Mouse (Mus musculus): ENCODE measurements around the gene Thap11. TPM values are rescaled to one million over a fixed set of nuclear protein-coding genes. Genes with fewer than 3 reads are reported as not detected.
"Not testable (repeated sequence)": the region's sequence is repeated elsewhere in the genome, so short reads cannot be mapped to it uniquely, and the experiment has no call there.

Gene Thap11
- polyA plus RNA-seq, 1 experiment from 2014 or later: 63.3 TPM

- Histone ChIP-seq H3K4me1 (0 out of 2 replicates have a peak, but pooled peaks cover 6% of the 10 kb centered on the region), H3K4me2 (peak overlapping the region; percentile 64), H3K9me3 (no peaks in the 10 kb centered on the region), H3K4me3 (replicated peaks) (peak overlapping the region; percentile 83), H3K27me3 (replicated peaks) (no peaks in the 10 kb centered on the region), H3K36me3 (peaks cover 29% of the 10 kb centered on the region), H3K9ac (no peak overlapping the region), H3K27ac (no peak overlapping the region; the same call in 1 of the 2 replicates)
- no peak for ATAC-seq (ENCODE audit: insufficient read depth, low FRiP score, low read depth)
- WGBS: 79% methylated on average over 4 of the region's 4 CpGs
These were observed 29.4 kb upstream of the Thap11 start for GRCm38 (mm10) chr8:105825506-105825905.

GRCm38 (mm10) chr8:105826379-105826778 lies 28.6 kb upstream of the Thap11 start:
- WGBS: 5% methylated on average over 4 of the region's 4 CpGs
- peak overlapping the region; percentile 83 for H3K4me3 ChIP-seq (replicated peaks)
- no peaks in the 10 kb centered on the region for H3K27me3 ChIP-seq (replicated peaks)
- H3K36me3 ChIP-seq: peaks cover 21% of the 10 kb centered on the region
- 0 out of 2 replicates have a peak, but pooled peaks cover 6% of the 10 kb centered on the region for H3K4me1 ChIP-seq
- peak overlapping the region; percentile 63; the same call in 1 of the 2 replicates for H3K27ac ChIP-seq
- ATAC-seq (ENCODE audit: insufficient read depth, low FRiP score, low read depth): no peak
- peak overlapping the region; percentile 64 for H3K4me2 ChIP-seq
- H3K9ac ChIP-seq: peak overlapping the region; percentile 93
- H3K9me3 ChIP-seq: no peaks in the 10 kb centered on the region

GRCm38 (mm10) chr8:105826861-105827848 lies 27.8 kb upstream of the Thap11 start, which contains the start of the genes Ranbp10 and Tsnaxip1:
Gene Ranbp10 (minus strand): TSS chr8:105827350.
Gene Tsnaxip1 (plus strand): TSS chr8:105827731.
- no peaks in the 10 kb centered on the region for H3K9me3 ChIP-seq

GRCm38 (mm10) chr8:105833740-105834139 lies 21.2 kb upstream of the Thap11 start:
- H3K27me3 ChIP-seq (replicated peaks): not testable (repeated sequence)

More at GRCm38 (mm10) chr8:105826861-105827848, 27.8 kb upstream of the Thap11 start, which contains the start of the genes Ranbp10 and Tsnaxip1:
- Histone ChIP-seq H3K27me3 (replicated peaks) (no peaks in the 10 kb centered on the region), H3K4me2 (peak within 1 kb of the TSS; percentile 69), H3K4me1 (0 out of 2 replicates have a peak, but pooled peaks cover 6% of the 10 kb centered on the region), H3K4me3 (replicated peaks) (peak within 1 kb of the TSS; percentile 83), H3K36me3 (peaks cover 16% of the 10 kb centered on the region), H3K27ac (peak within 1 kb of the TSS; percentile 82; the same call in 1 of the 2 replicates), H3K9ac (peak within 1 kb of the TSS; percentile 93)
- under 1% methylated on average over 52 of the region's 52 CpGs for WGBS
- peak; percentile 98 for ATAC-seq (ENCODE audit: insufficient read depth, low FRiP score, low read depth)

GRCm38 (mm10) chr8:105835318-105835717 lies 19.6 kb upstream of the Thap11 start:
- Histone ChIP-seq H3K27ac (no peak overlapping the region), H3K9ac (no peak overlapping the region), H3K4me2 (no peak overlapping the region), H3K27me3 (replicated peaks) (no peaks in the 10 kb centered on the region), H3K9me3 (no peaks in the 10 kb centered on the region), H3K36me3 (no peaks in the 10 kb centered on the region), H3K4me1 (no peaks in the 10 kb centered on the region), H3K4me3 (replicated peaks) (no peak overlapping the region)
- 30% methylated on average over 11 of the region's 11 CpGs for WGBS
- ATAC-seq (ENCODE audit: insufficient read depth, low FRiP score, low read depth): no peak

More at GRCm38 (mm10) chr8:105833740-105834139, 21.2 kb upstream of the Thap11 start:
- not testable (repeated sequence) for H3K9ac ChIP-seq; H3K27ac ChIP-seq; H3K36me3 ChIP-seq; H3K9me3 ChIP-seq; H3K4me2 ChIP-seq; H3K4me3 ChIP-seq (replicated peaks); H3K4me1 ChIP-seq; ATAC-seq (ENCODE audit: insufficient read depth, low FRiP score, low read depth)
- WGBS: 78% methylated on average over 2 of the region's 2 CpGs

- H3K4me1 ChIP-seq: no peaks in the 10 kb centered on the region
- H3K27me3 ChIP-seq (replicated peaks): no peaks in the 10 kb centered on the region
- no peak overlapping the region for H3K9ac ChIP-seq
- no peak overlapping the region for H3K4me3 ChIP-seq (replicated peaks)
- H3K27ac ChIP-seq: no peak overlapping the region
- H3K4me2 ChIP-seq: no peak overlapping the region
- 84% methylated on average over 6 of the region's 6 CpGs for WGBS
- H3K9me3 ChIP-seq: no peaks in the 10 kb centered on the region
- no peak for ATAC-seq (ENCODE audit: insufficient read depth, low FRiP score, low read depth)
- no peaks in the 10 kb centered on the region for H3K36me3 ChIP-seq
These were observed 17.9 kb upstream of the Thap11 start for GRCm38 (mm10) chr8:105836991-105837390.

- 87% methylated on average over 5 of the region's 5 CpGs for WGBS
- Histone ChIP-seq H3K4me3 (replicated peaks) (no peak overlapping the region), H3K9ac (no peak overlapping the region), H3K27me3 (replicated peaks) (no peaks in the 10 kb centered on the region), H3K4me1 (no peaks in the 10 kb centered on the region), H3K4me2 (no peak overlapping the region), H3K36me3 (peaks cover 8% of the 10 kb centered on the region), H3K27ac (no peak overlapping the region), H3K9me3 (no peaks in the 10 kb centered on the region)
- no peak for ATAC-seq (ENCODE audit: insufficient read depth, low FRiP score, low read depth)
These were observed 15.7 kb upstream of the Thap11 start for GRCm38 (mm10) chr8:105839209-105839608.

GRCm38 (mm10) chr8:105846678-105847077 lies 8.3 kb upstream of the Thap11 start:
- H3K9ac ChIP-seq: no peak overlapping the region
- WGBS: 88% methylated on average over 11 of the region's 11 CpGs
- peaks cover 6% of the 10 kb centered on the region; the same call in 1 of the 2 replicates for H3K4me1 ChIP-seq
- H3K27me3 ChIP-seq (replicated peaks): no peaks in the 10 kb centered on the region
- peaks cover 47% of the 10 kb centered on the region for H3K36me3 ChIP-seq
- no peaks in the 10 kb centered on the region for H3K9me3 ChIP-seq
- no peak overlapping the region for H3K4me3 ChIP-seq (replicated peaks)
- no peak overlapping the region for H3K27ac ChIP-seq
- no peak for ATAC-seq (ENCODE audit: insufficient read depth, low FRiP score, low read depth)
- no peak overlapping the region for H3K4me2 ChIP-seq

- H3K36me3 ChIP-seq: peaks cover 31% of the 10 kb centered on the region
- H3K27ac ChIP-seq: no peak overlapping the region
- H3K4me1 ChIP-seq: peaks cover 6% of the 10 kb centered on the region; the same call in 1 of the 2 replicates
- H3K4me2 ChIP-seq: no peak overlapping the region
- no peaks in the 10 kb centered on the region for H3K9me3 ChIP-seq
- 79% methylated on average over 4 of the region's 4 CpGs for WGBS
- no peak for ATAC-seq (ENCODE audit: insufficient read depth, low FRiP score, low read depth)
- H3K27me3 ChIP-seq (replicated peaks): no peaks in the 10 kb centered on the region
- H3K9ac ChIP-seq: no peak overlapping the region
- H3K4me3 ChIP-seq (replicated peaks): no peak overlapping the region
These were observed 4.9 kb upstream of the Thap11 start for GRCm38 (mm10) chr8:105850014-105850413.

- Histone ChIP-seq H3K27me3 (replicated peaks) (no peaks in the 10 kb centered on the region), H3K9me3 (no peaks in the 10 kb centered on the region), H3K4me2 (peak overlapping the region; percentile 43), H3K27ac (no peak overlapping the region), H3K9ac (no peak overlapping the region), H3K36me3 (peaks cover 27% of the 10 kb centered on the region), H3K4me3 (replicated peaks) (peak overlapping the region; percentile 14; the same call in 1 of the 2 replicates), H3K4me1 (peaks cover 6% of the 10 kb centered on the region)
- 67% methylated on average over 7 of the region's 7 CpGs for WGBS
- ATAC-seq (ENCODE audit: insufficient read depth, low FRiP score, low read depth): no peak
These were observed 4.3 kb upstream of the Thap11 start for GRCm38 (mm10) chr8:105850611-105851010.

GRCm38 (mm10) chr8:105851651-105852143 lies 3.2 kb upstream of the Thap11 start:
- under 1% methylated on average over 34 of the region's 34 CpGs for WGBS
- peak overlapping the region; percentile 77 for H3K27ac ChIP-seq
- ATAC-seq (ENCODE audit: insufficient read depth, low FRiP score, low read depth): peak; percentile 70; the same call in 1 of the 2 replicates

More at GRCm38 (mm10) chr8:105851651-105852143, 3.2 kb upstream of the Thap11 start:
- Histone ChIP-seq H3K27me3 (replicated peaks) (no peaks in the 10 kb centered on the region), H3K4me3 (replicated peaks) (peak overlapping the region; percentile 63), H3K4me2 (peak overlapping the region; percentile 60), H3K9ac (peak overlapping the region; percentile 56), H3K36me3 (peaks cover 19% of the 10 kb centered on the region), H3K4me1 (peaks cover 15% of the 10 kb centered on the region), H3K9me3 (no peaks in the 10 kb centered on the region)

All from stomach, embryonic 15.5 days (tissue).